Mouse (Mus musculus) neural tube, embryonic 12.5 days (tissue): ENCODE measurements at regions not wholly inside any gene's neighbourhood (a gene's known extent, or its start where the extent isn't known, plus 50 kb on each side); places are given as distances from the start of the nearest gene placed in this dataset.

ENCODE experiments used
- ATAC-seq: fragments of 200-750 bp; cut with Nextera tagmentation; 2 replicates; pipeline ENCODE4 v1.8.0; 2017; ENCODE audit warnings: low read depth, mild to moderate bottlenecking, moderate TSS enrichment, moderate library complexity; ENCODE audit not compliant: low FRiP score
- H3K27ac ChIP-seq: fragments of 300-500 bp; sonication (generic); 2 replicates; pipeline ENCODE4 v1.5.1; 2016
- H3K27me3 ChIP-seq: fragments of 300-500 bp; sonication (generic); replicated peaks from 2 replicates; pipeline ENCODE4 v1.6.1; 2016; ENCODE audit warnings: mild to moderate bottlenecking
- H3K36me3 ChIP-seq: fragments of 300-500 bp; sonication (generic); 2 replicates; pipeline ENCODE4 v1.6.1; 2016; ENCODE audit warnings: mild to moderate bottlenecking
- H3K4me1 ChIP-seq: fragments of 300-500 bp; sonication (generic); 2 replicates; pipeline ENCODE4 v1.6.1; 2016
- H3K4me2 ChIP-seq: fragments of 300-500 bp; sonication (generic); replicated peaks from 2 replicates; pipeline ENCODE4 v1.6.1; 2016; ENCODE audit warnings: mild to moderate bottlenecking
- H3K4me3 ChIP-seq: fragments of 300-500 bp; sonication (generic); 2 replicates; pipeline ENCODE4 v1.5.1; 2016
- H3K9ac ChIP-seq: fragments of 300-500 bp; sonication (generic); 2 replicates; pipeline ENCODE4 v1.6.1; 2016; ENCODE audit warnings: mild to moderate bottlenecking
- H3K9me3 ChIP-seq: fragments of 300-500 bp; sonication (generic); 2 replicates; pipeline ENCODE4 v1.6.1; 2016; ENCODE audit warnings: mild to moderate bottlenecking
- WGBS: fragments of 180-500 bp; shearing (Covaris S2); methylation state at CpG from one replicate; pipeline ENCODE4 v1.1.7; 2016; 5-methylcytosine and 5-hydroxymethylcytosine counted together

DNA sequence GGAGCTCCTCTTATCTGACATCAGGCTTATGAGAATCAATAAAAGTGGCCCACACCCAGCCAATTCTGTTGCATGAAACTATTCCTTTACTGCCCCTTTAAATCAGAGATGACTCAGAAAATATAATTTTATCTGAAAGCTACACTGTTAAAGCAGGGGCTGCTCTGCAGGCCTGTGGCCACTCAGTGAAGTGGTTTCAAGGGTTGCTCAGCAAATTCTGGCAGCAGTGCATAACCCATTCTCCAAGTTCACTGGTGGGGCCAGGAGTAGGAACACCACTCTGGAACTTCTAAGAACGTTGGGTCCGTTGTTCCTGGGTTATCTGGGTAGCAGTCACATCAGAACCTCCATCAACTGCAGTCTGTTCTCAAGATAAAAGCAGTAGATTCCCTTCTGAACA is 236.2 kb downstream of the Fam84b start:
- Histone ChIP-seq H3K27ac (no peak overlapping the region), H3K9ac (no peak overlapping the region), H3K4me1 (no peaks in the 10 kb centered on the region), H3K27me3 (no peaks in the 10 kb centered on the region), H3K4me3 (no peak overlapping the region), H3K9me3 (no peaks in the 10 kb centered on the region), H3K36me3 (no peaks in the 10 kb centered on the region), H3K4me2 (no peak overlapping the region)
- no peak for ATAC-seq
- 60% methylated on average over 2 of the region's 2 CpGs for WGBS

DNA sequence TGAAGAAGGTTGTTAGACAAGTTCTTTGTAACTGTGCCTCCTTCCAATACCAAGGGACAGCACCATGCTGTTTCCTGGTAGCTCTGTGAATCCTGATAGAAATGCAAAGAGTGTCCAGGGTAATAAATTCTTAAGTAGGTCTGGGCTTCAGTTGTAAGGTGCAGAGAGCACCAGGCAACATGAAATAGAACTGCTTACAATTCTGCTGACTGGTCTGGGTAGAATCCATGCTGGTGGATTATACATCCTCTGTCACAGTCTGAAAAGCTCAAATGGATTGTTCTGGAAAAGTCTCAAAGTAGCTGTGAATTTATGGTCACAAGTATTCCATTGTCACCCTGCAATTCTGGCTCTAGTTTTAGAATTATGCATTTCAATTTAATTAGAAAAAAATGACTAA is 251.7 kb downstream of the Fam84b start:
- Histone ChIP-seq H3K9ac (no peak overlapping the region), H3K4me2 (no peak overlapping the region), H3K4me3 (no peak overlapping the region), H3K4me1 (no peaks in the 10 kb centered on the region), H3K36me3 (no peaks in the 10 kb centered on the region), H3K9me3 (no peaks in the 10 kb centered on the region), H3K27me3 (no peaks in the 10 kb centered on the region), H3K27ac (no peak overlapping the region)
- 0 out of 2 replicates have a peak, but pooled peaks have one; percentile 56 for ATAC-seq

GRCm38 (mm10) chr15:60577084-60577483 is 276.5 kb downstream of the Fam84b start:
- no peak for ATAC-seq
- Histone ChIP-seq H3K27ac (no peak overlapping the region), H3K9me3 (no peaks in the 10 kb centered on the region), H3K4me3 (no peak overlapping the region), H3K27me3 (no peaks in the 10 kb centered on the region), H3K36me3 (no peaks in the 10 kb centered on the region), H3K9ac (no peak overlapping the region), H3K4me2 (no peak overlapping the region), H3K4me1 (no peaks in the 10 kb centered on the region)
- WGBS: 85% methylated on average over 5 of the region's 5 CpGs

DNA sequence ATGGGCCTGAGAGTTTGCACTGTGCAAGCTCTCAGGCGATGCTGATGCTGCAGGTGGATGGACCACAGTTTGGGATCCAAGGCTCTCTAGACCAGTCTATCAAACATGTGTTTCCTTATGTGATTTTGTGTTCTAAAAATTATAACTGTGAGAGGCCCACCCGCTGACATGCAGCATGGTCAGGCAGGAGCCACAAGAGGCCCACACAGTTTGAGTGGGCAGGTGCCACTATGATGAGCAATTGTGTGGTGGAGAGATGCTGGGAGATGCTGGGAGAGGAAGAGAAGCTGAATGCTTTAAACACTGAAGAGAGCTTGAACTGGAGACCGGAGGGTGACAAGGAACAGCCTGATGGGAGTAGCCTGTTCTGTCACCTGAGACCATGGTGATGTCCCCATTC is 287.3 kb downstream of the Fam84b start:
- no peak overlapping the region for H3K27ac ChIP-seq

DNA sequence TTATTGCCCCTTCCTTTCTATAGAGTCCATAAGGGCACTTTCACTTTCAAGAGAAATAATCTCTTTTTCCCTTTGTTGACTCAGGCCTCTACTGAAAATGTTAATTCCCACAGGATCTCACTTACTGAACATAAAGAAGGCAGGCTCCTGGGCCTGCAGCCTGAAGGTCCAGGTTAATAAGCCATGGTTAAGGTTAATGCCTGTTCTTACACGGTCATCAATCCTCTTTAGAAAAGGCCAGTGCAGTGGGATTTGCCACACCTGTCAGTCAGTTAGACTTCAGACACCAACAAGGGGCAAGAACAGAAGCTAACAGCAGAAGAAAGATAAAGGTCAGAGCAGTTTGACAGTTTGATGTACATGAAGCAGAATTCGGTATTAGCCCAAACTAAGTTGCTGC is 288.6 kb downstream of the Fam84b start:
- WGBS: 28% methylated on average over 2 of the region's 2 CpGs
- no peak for ATAC-seq
- no peak overlapping the region for H3K4me3 ChIP-seq

More for the DNA sequence above, 287.3 kb downstream of the Fam84b start:
- Histone ChIP-seq H3K9ac (no peak overlapping the region), H3K9me3 (no peaks in the 10 kb centered on the region), H3K4me2 (no peak overlapping the region), H3K36me3 (no peaks in the 10 kb centered on the region), H3K27me3 (no peaks in the 10 kb centered on the region; the same call in 1 of the 2 replicates), H3K4me1 (peaks cover 6% of the 10 kb centered on the region; the same call in 1 of the 2 replicates), H3K4me3 (no peak overlapping the region)
- no peak for ATAC-seq
- 87% methylated on average over 3 of the region's 3 CpGs for WGBS

GRCm38 (mm10) chr15:60560641-60561040 is 292.9 kb downstream of the Fam84b start:
- no peaks in the 10 kb centered on the region for H3K27me3 ChIP-seq
- ATAC-seq: no peak
- H3K4me1 ChIP-seq: no peaks in the 10 kb centered on the region
- no peaks in the 10 kb centered on the region for H3K36me3 ChIP-seq
- H3K27ac ChIP-seq: no peak overlapping the region
- H3K9ac ChIP-seq: no peak overlapping the region
- 67% methylated on average over 1 of the region's 1 CpGs for WGBS
- H3K9me3 ChIP-seq: no peaks in the 10 kb centered on the region
- H3K4me2 ChIP-seq: no peak overlapping the region
- no peak overlapping the region for H3K4me3 ChIP-seq

More for the DNA sequence above, 288.6 kb downstream of the Fam84b start:
- H3K9me3 ChIP-seq: no peaks in the 10 kb centered on the region
- no peak overlapping the region for H3K27ac ChIP-seq
- no peaks in the 10 kb centered on the region for H3K36me3 ChIP-seq
- peaks cover 6% of the 10 kb centered on the region; the same call in 1 of the 2 replicates for H3K4me1 ChIP-seq
- no peak overlapping the region for H3K9ac ChIP-seq
- H3K4me2 ChIP-seq: no peak overlapping the region
- H3K27me3 ChIP-seq: no peaks in the 10 kb centered on the region; the same call in 1 of the 2 replicates

- H3K36me3 ChIP-seq: no peaks in the 10 kb centered on the region
- H3K27ac ChIP-seq: no peak overlapping the region
- H3K4me1 ChIP-seq: no peaks in the 10 kb centered on the region
- no peak overlapping the region for H3K4me2 ChIP-seq
- no peak for ATAC-seq
- H3K4me3 ChIP-seq: no peak overlapping the region
- no peaks in the 10 kb centered on the region for H3K9me3 ChIP-seq
- no peaks in the 10 kb centered on the region for H3K27me3 ChIP-seq
- 90% methylated on average over 2 of the region's 2 CpGs for WGBS
- no peak overlapping the region for H3K9ac ChIP-seq
Observed at GRCm38 (mm10) chr15:60555691-60556090, 297.9 kb downstream of the Fam84b start.

DNA sequence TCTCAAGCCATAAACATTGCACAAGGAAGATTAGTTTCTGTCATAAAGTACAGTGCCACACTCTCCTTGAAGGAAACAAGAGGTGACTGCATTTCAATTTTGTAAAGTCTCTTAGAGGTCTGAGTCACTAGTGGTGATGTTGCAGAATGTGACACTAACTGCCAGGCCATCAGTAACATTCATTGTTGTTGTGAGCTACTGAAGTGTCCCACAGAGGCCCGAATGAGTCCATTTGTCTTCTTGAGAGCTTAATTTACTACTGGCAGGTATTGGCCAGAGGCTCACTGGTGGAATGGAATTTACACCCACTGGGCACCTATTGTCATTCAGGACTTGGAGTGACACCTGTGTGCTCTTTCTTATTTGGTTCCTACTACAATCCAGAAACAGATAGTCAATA is 299.0 kb downstream of the Fam84b start:
- WGBS: 5% methylated on average over 1 of the region's 1 CpGs
- Histone ChIP-seq H3K9ac (no peak overlapping the region), H3K4me3 (no peak overlapping the region), H3K36me3 (no peaks in the 10 kb centered on the region), H3K27me3 (no peaks in the 10 kb centered on the region), H3K9me3 (no peaks in the 10 kb centered on the region), H3K4me1 (no peaks in the 10 kb centered on the region), H3K4me2 (no peak overlapping the region), H3K27ac (no peak overlapping the region)
- ATAC-seq: no peak

DNA sequence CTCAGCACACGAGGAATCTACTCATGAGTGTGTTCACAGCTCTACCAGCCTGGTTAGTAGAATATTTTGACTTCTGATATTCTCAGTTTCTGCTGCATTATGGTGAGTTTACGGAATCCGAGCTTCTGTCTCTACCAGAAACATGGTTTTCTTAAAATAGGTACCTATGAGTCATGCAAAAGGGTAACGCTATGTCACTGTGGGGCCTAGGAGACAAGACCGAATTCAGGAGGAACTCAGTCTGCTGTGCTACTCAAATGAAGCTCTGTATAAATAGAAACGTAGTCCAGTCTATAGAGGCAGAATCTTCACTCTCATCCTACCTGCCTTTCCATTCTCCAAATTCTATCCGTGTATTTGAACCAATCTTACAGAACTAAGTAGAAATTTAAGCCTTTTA is 305.5 kb downstream of the Fam84b start:
- Histone ChIP-seq H3K9me3 (no peaks in the 10 kb centered on the region), H3K4me2 (no peak overlapping the region), H3K4me3 (no peak overlapping the region), H3K27ac (no peak overlapping the region), H3K36me3 (no peaks in the 10 kb centered on the region), H3K4me1 (no peaks in the 10 kb centered on the region), H3K27me3 (no peaks in the 10 kb centered on the region), H3K9ac (no peak overlapping the region)
- WGBS: 91% methylated on average over 7 of the region's 7 CpGs
- no peak for ATAC-seq

DNA sequence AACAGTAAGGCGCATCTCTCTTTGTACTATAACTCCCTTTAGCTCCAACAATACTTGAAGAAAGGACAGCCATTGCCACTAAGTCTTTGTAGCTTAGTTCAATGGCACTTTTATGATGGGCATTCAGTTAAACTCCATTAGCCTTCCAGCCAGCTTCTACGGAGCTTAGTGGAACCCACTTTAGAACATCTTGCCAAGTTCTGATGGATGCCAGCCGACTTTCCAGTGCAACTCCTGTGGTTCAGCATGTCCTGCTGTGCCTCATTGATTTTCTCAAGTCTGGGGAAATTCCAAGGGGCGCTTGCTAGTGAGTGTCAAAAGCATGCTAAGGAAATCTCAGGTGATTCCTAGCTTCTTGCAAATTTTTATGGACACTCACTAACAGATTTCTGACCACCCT is 316.4 kb downstream of the Fam84b start:
- H3K4me1 ChIP-seq: no peaks in the 10 kb centered on the region
- no peaks in the 10 kb centered on the region for H3K9me3 ChIP-seq
- H3K36me3 ChIP-seq: no peaks in the 10 kb centered on the region
- H3K27ac ChIP-seq: no peak overlapping the region
- 60% methylated on average over 4 of the region's 4 CpGs for WGBS
- no peak for ATAC-seq
- H3K4me2 ChIP-seq: no peak overlapping the region
- H3K27me3 ChIP-seq: no peaks in the 10 kb centered on the region
- H3K9ac ChIP-seq: no peak overlapping the region
- no peak overlapping the region for H3K4me3 ChIP-seq

- Histone ChIP-seq H3K9ac (no peak overlapping the region), H3K27me3 (no peaks in the 10 kb centered on the region), H3K9me3 (no peaks in the 10 kb centered on the region), H3K4me2 (no peak overlapping the region), H3K4me3 (no peak overlapping the region), H3K4me1 (no peaks in the 10 kb centered on the region), H3K36me3 (no peaks in the 10 kb centered on the region), H3K27ac (no peak overlapping the region)
- no peak for ATAC-seq
- WGBS: 82% methylated on average over 9 of the region's 9 CpGs
Observed at GRCm38 (mm10) chr15:60534701-60535100, 318.9 kb downstream of the Fam84b start.

DNA sequence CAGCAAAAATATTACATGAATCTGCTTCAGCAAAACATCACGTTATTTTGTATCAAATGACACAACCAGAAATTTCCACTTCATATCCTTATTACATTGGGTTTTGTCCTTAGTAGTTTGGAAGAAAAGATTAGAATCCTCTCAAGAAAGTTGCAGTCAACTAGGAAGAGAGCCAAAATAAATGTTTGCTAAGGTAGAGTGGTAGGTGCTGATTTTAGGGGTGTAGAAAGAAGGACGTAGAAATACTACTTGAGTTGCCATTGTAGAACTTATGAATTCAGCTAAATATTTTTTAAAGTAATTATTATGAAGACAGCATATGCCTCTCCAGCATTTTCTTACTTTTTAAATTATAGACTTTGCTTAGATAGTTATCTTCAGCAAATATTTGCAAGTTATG is 336.8 kb downstream of the Fam84b start:
- Histone ChIP-seq H3K4me2 (no peak overlapping the region), H3K27me3 (no peaks in the 10 kb centered on the region), H3K4me3 (no peak overlapping the region), H3K4me1 (no peaks in the 10 kb centered on the region), H3K9ac (no peak overlapping the region), H3K9me3 (no peaks in the 10 kb centered on the region), H3K36me3 (no peaks in the 10 kb centered on the region), H3K27ac (no peak overlapping the region)
- no peak for ATAC-seq
- WGBS: 88% methylated on average over 2 of the region's 2 CpGs

GRCm38 (mm10) chr15:60476755-60477310 is 376.7 kb downstream of the Fam84b start:
- Histone ChIP-seq H3K27me3 (no peaks in the 10 kb centered on the region), H3K27ac (no peak overlapping the region), H3K9me3 (no peaks in the 10 kb centered on the region), H3K4me1 (no peaks in the 10 kb centered on the region), H3K36me3 (no peaks in the 10 kb centered on the region), H3K4me2 (no peak overlapping the region), H3K9ac (no peak overlapping the region), H3K4me3 (no peak overlapping the region)
- WGBS: 33% methylated on average over 4 of the region's 4 CpGs
- ATAC-seq: peak; percentile 71
